Mouse (Mus musculus) hindbrain, embryonic 16.5 days (tissue): ENCODE results near the gene Epb41l1. TPM values are rescaled to one million over a fixed set of nuclear protein-coding genes. Genes with fewer than 3 reads are reported as not detected.
A peak's percentile ranks its signal among the peaks of the same experiment; 100 is the strongest.
"Not testable (repeated sequence)": the region's sequence is repeated elsewhere in the genome, so short reads cannot be mapped to it uniquely, and the experiment has no call there.

ENCODE experiments used
- ATAC-seq: fragments of 200-750 bp; cut with Nextera tagmentation; 2 replicates; pipeline ENCODE4 v1.8.0; 2017; ENCODE audit warnings: moderate TSS enrichment, moderate library complexity
- H3K27ac ChIP-seq: fragments of 300-500 bp; sonication (generic); 2 replicates; pipeline ENCODE4 v1.5.1; 2014; ENCODE audit warnings: low read depth, mild to moderate bottlenecking, control low read depth, low read length, moderate library complexity
- H3K27me3 ChIP-seq: fragments of 300-500 bp; sonication (generic); replicated peaks from 2 replicates; pipeline ENCODE4 v1.6.1; 2014; ENCODE audit warnings: low read length; ENCODE audit not compliant: control insufficient read depth, insufficient read depth
- H3K36me3 ChIP-seq: fragments of 300-500 bp; sonication (generic); 2 replicates; pipeline ENCODE4 v1.6.1; 2014; ENCODE audit warnings: mild to moderate bottlenecking, low read length, moderate library complexity, mixed read lengths; ENCODE audit not compliant: control insufficient read depth, insufficient read depth
- H3K4me1 ChIP-seq: fragments of 300-500 bp; sonication (generic); 2 replicates; pipeline ENCODE4 v1.6.1; 2014; ENCODE audit warnings: low read depth, low read length; ENCODE audit not compliant: control insufficient read depth, insufficient read depth
- H3K4me2 ChIP-seq: fragments of 300-500 bp; sonication (generic); 2 replicates; pipeline ENCODE4 v1.6.1; 2014; ENCODE audit warnings: mild to moderate bottlenecking, low read length, control low read depth, moderate library complexity
- H3K4me3 ChIP-seq: fragments of 300-500 bp; sonication (generic); 2 replicates; pipeline ENCODE4 v1.5.1; 2014; ENCODE audit warnings: mild to moderate bottlenecking, low read length, control low read depth, moderate library complexity
- H3K9ac ChIP-seq: fragments of 300-500 bp; sonication (generic); 2 replicates; pipeline ENCODE4 v1.6.1; 2014; ENCODE audit warnings: low read depth, mild to moderate bottlenecking, control low read depth, low read length, moderate library complexity
- H3K9me3 ChIP-seq: fragments of 300-500 bp; sonication (generic); 2 replicates; pipeline ENCODE4 v1.6.1; 2014; ENCODE audit warnings: mild to moderate bottlenecking, low read length, moderate library complexity; ENCODE audit not compliant: control insufficient read depth
- WGBS: fragments of 180-500 bp; shearing (Covaris S2); extraction: QIAGEN DNeasy Blood & Tissue Kit; methylation state at CpG from one replicate; pipeline ENCODE4 v1.1.7; 2014; 5-methylcytosine and 5-hydroxymethylcytosine counted together
- polyA plus RNA-seq: library from polyadenylated mRNA; unstranded; fragments of >200 nt; fragmentation: Nextera tagmentation; extraction: Ambion mirVana; gene quantifications from 2 replicates; pipeline ENCODE4 v1.2.1, GENCODE M21; 2015

Gene Epb41l1
- polyA plus RNA-seq, 1 experiment from 2014 or later, result 17.0 TPM

DNA sequence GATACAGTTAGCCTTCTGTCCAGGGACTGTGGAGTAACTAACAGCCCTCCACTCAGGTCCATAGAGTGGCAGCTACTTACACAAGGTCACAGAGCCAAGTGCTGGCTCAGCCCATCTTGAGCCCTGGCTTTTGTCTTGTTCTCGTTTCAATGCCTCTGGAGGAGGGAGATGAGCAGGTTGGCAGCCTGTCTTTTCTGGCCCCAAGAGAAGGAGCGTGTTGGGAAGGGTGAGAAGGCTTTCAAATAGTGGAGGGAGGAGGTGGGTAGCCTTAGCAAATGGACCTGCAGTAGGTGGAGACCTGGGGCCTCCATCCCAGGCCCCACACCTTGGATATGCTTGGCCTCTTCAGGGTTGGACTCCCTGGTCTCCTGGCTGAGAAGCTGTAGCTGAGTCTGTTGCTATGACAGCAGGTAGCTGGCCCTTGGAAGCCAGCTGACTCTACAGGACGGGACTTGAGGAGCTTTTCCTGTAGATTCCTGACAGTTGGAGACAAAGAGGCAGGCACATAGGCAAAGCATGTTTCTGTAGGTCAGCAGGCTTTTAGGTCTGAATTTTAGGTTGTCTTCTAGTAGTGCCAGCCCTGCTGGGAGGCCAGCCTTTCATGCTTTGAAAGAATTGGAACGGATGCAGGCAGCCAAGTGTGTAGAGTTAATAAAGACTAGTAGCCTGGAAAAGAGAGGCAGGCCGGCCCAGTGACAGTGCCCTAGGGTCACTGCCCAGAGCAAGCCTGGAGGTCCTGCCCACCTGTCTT lies 76.3 kb downstream of the Epb41l1 start:
- Histone ChIP-seq H3K27ac (peak overlapping the region; percentile 27; the same call in 1 of the 2 replicates), H3K27me3 (no peaks in the 10 kb centered on the region), H3K4me3 (no peak overlapping the region), H3K4me1 (peaks cover 13% of the 10 kb centered on the region), H3K4me2 (no peak overlapping the region), H3K36me3 (peaks cover 16% of the 10 kb centered on the region), H3K9ac (no peak overlapping the region), H3K9me3 (no peaks in the 10 kb centered on the region)
- ATAC-seq, result no peak
- WGBS, result 28% methylated on average over 5 of the region's 5 CpGs

DNA sequence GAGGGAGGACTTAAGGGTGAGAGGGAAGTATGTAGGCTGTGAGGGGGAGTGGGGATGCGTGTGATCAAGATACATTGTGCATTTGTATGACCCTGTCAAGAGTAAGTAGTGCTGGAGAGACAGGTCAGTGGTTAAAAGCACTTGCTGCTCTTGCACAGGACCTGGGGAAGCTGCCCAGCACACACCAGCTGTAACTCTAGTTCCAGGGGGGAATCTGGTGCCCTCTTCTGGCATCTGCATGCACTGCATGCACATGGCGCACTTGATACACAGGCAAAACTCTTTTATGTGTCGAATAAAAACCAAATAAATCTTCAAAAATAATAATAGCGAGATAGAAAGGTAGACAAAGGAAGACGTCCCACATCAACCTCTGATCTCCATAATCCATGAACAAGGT lies 77.2 kb downstream of the Epb41l1 start:
- Histone ChIP-seq H3K36me3 (peaks cover 18% of the 10 kb centered on the region), H3K27ac (no peak overlapping the region), H3K4me2 (no peak overlapping the region), H3K9me3 (no peaks in the 10 kb centered on the region), H3K9ac (no peak overlapping the region), H3K4me3 (no peak overlapping the region), H3K4me1 (peaks cover 11% of the 10 kb centered on the region), H3K27me3 (no peaks in the 10 kb centered on the region)
- no peak for ATAC-seq
- 49% methylated on average over 5 of the region's 5 CpGs for WGBS

DNA sequence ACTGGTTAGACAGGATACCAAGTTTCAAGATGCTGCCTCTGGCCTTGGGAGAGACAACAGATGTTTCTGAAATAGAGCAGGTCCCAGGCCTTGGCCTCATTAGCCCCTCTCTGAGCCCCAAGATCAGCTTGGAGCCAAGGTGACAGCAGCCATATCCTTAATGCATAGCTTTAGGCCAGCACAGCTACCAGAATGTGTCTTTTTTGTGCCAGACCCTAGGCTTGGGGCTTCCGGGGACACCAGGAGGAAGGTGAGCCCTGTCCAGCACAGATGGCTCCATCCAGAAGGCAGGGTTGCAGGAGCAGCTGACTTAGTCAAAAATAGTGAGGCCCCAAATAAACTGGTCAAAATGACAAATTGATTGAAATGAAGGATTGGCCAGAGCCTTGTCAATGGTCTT lies 80.3 kb downstream of the Epb41l1 start:
- Histone ChIP-seq H3K9ac (no peak overlapping the region), H3K9me3 (no peaks in the 10 kb centered on the region), H3K4me1 (peaks cover 3% of the 10 kb centered on the region; the same call in 1 of the 2 replicates), H3K4me3 (no peak overlapping the region), H3K27me3 (no peaks in the 10 kb centered on the region), H3K36me3 (peaks cover 11% of the 10 kb centered on the region), H3K4me2 (no peak overlapping the region), H3K27ac (no peak overlapping the region)
- no peak for ATAC-seq
- 93% methylated on average over 1 of the region's 1 CpGs for WGBS

DNA sequence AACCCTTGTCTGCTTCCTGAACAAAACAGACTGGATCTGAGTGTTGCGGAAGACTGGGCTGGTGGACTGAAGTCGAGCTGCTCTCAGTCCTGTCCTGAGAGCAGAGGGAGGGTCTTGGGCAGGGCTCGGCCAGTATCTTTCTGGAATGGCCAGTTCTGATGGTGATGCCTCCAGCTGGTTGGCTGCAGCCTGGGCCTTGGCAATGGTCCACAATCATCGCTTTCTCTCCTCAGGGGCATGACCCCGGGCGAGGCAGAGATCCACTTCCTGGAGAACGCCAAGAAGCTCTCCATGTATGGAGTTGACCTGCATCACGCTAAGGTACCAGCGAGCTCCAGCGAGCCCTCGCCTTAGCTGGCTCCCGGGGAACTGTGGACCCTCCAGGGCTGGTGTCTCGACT lies 84.8 kb downstream of the Epb41l1 start:
- ATAC-seq, result no peak
- 84% methylated on average over 13 of the region's 13 CpGs for WGBS
- Histone ChIP-seq H3K27ac (no peak overlapping the region), H3K9ac (no peak overlapping the region), H3K27me3 (no peaks in the 10 kb centered on the region), H3K4me3 (no peak overlapping the region), H3K4me2 (no peak overlapping the region), H3K4me1 (no peaks in the 10 kb centered on the region), H3K9me3 (no peaks in the 10 kb centered on the region), H3K36me3 (peaks cover 23% of the 10 kb centered on the region)

DNA sequence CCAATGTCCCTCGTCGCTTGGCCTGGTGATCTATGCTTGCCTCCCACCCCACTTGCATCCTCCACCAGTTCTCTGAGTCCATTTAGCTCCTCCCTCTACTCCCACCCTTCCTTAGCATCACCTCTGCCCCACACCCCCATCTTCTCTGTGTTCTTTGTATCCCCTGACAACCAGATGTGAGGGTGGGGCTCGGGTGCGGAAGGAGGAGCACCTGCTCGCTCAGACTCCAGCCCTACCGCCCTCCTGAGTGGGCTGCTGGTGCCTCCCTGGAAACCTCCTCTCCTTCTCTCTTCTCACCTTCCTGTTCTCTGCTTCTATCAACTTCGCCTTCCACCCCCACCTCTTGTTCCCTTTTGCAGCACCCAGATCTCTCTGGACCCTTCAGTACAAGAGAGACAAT lies 91.3 kb downstream of the Epb41l1 start:
- no peak for ATAC-seq
- Histone ChIP-seq H3K4me2 (no peak overlapping the region), H3K9ac (no peak overlapping the region), H3K36me3 (peaks cover 30% of the 10 kb centered on the region), H3K9me3 (no peaks in the 10 kb centered on the region), H3K4me1 (no peaks in the 10 kb centered on the region), H3K27ac (no peak overlapping the region), H3K27me3 (no peaks in the 10 kb centered on the region), H3K4me3 (no peak overlapping the region)
- WGBS, result 81% methylated on average over 7 of the region's 7 CpGs

DNA sequence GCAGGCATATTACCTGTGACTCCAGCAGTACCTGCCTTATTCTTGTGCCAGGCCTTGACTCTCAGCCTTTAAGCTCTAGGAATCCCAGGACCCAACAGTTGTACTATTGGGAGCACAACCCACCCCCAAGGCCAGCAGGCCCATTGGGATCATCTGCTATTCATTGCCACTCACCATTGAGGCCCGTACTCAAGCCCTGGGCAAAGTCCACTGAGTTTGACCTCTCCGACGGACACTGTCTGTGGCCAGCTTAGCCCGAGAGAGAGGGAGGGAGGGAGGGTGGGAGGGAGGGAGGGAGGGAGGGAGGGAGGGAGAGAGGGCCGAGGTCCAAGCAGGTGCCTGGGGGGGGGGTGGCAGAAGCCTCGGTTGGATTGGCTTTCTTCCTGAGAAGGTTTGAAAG lies 91.9 kb downstream of the Epb41l1 start:
- Histone ChIP-seq H3K4me2 (no peak overlapping the region), H3K9ac (no peak overlapping the region), H3K27ac (no peak overlapping the region), H3K36me3 (peaks cover 28% of the 10 kb centered on the region), H3K4me1 (no peaks in the 10 kb centered on the region), H3K4me3 (no peak overlapping the region), H3K27me3 (no peaks in the 10 kb centered on the region), H3K9me3 (no peaks in the 10 kb centered on the region)
- no peak for ATAC-seq
- 64% methylated on average over 5 of the region's 6 CpGs for WGBS

DNA sequence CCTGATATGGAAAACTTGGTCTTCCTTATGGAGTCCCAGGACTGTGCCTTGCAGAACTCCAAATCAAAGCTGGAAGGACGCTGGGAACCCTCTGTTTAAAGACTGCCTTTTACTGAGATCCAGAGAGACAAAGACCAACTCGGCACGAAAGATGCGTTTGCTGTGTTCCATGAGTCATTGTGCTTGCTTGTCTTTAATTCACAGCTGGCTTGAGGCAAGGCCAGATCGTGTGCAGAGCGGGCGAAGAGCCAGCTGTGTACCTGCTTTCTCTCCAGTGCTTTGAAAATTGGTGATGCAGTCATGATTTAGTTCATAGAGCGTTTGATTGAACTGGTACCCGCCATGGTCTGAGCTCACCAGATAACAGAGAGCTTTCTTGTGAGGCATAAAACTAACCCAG lies 94.4 kb downstream of the Epb41l1 start:
- Histone ChIP-seq H3K4me3 (no peak overlapping the region), H3K27me3 (no peaks in the 10 kb centered on the region), H3K27ac (no peak overlapping the region), H3K4me1 (no peaks in the 10 kb centered on the region), H3K9me3 (no peaks in the 10 kb centered on the region), H3K9ac (no peak overlapping the region), H3K36me3 (peaks cover 21% of the 10 kb centered on the region), H3K4me2 (no peak overlapping the region)
- 82% methylated on average over 9 of the region's 9 CpGs for WGBS
- ATAC-seq, result no peak

DNA sequence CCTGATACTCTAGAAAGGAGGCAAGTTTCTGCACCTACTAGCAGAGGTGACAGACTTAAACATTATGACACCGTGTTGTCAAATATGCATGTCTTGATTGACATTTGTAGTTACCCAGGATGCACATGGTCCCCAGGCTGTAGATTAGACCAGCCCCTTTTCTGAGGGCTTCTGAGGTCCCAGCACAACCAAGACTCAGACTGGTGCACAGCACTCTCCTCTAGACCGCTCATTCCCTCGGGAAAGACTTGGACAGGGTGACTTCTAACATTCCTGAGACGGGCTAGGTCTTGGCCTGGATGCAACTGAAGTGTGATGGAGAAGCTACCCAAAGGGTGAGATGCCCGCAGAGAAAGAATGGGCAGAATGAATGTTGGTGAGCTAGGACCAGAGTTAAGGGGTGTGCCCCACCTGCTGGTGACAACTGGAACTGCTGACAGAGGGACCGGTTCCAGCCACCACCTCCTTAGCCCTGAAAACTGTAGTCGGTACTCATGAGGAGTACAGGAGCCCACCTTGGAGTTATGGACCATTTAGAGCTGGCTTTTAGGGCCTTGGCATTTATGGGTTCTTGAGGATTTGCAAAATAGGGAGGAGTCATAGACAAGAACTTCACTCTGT lies 95.0 kb downstream of the Epb41l1 start:
- no peak overlapping the region for H3K9ac ChIP-seq
- 25% methylated on average over 7 of the region's 7 CpGs for WGBS
- H3K27me3 ChIP-seq, result no peaks in the 10 kb centered on the region
- peak; percentile 63 for ATAC-seq
- H3K4me1 ChIP-seq, result no peaks in the 10 kb centered on the region
- H3K36me3 ChIP-seq, result peaks cover 16% of the 10 kb centered on the region
- H3K9me3 ChIP-seq, result no peaks in the 10 kb centered on the region
- H3K4me3 ChIP-seq, result no peak overlapping the region
- H3K27ac ChIP-seq, result no peak overlapping the region
- no peak overlapping the region for H3K4me2 ChIP-seq

DNA sequence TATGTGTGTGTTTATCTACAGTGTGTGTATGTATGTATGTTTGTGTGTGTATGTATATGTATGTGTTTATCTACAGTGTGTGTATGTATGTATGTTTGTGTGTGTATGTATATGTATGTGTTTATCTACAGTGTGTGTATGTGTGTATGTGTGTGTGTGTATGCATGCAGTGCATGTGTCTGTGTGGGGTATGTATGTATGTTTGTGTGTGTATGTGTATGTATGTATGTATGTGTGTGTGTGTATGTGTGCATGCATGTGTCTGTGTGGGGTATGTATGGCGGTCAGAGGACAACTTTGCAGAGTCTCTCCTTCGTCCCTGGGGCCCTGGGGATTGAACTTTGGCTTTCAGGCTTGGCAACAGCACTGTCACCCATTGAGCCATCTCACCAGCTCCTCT lies 96.0 kb downstream of the Epb41l1 start:
- 83% methylated on average over 2 of the region's 2 CpGs for WGBS
- not testable (repeated sequence) for H3K9ac ChIP-seq, H3K4me1 ChIP-seq, H3K27me3 ChIP-seq, H3K4me2 ChIP-seq, H3K9me3 ChIP-seq, H3K4me3 ChIP-seq, H3K27ac ChIP-seq
- peaks cover 11% of the 10 kb centered on the region for H3K36me3 ChIP-seq
- ATAC-seq, result peak; percentile 79
